Mouse (Mus musculus): Measurements from ENCODE around the gene Gramd2.

The Gramd2 gene

GRCm38 (mm10) chr9:59679678-59680533, at the start of gene Gramd2:
Gramd2 (plus strand) TSS chr9:59680144.
- DNase-seq (ENCODE audit: low read depth, low spot score): no peak

DNA sequence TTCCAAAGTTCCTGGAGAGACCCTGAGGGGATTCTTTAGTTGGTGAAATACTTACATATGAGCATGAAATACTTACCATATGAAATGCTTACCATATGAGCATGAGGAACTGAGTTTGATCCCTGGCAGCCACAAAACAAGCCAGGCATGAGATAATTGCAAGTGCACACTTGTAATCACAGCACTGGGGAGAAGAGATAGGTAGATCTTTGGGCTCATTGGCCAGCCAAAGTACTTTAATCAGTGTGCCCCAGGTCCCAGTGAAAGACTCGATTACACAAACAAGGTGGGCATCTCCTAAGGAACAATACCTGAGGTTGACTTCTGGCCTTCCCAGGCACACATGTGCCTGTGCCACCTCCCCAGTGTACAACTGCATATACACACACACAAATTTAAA, 41.6 kb upstream of the Gramd2 start:
- no peak for DNase-seq (ENCODE audit: low read depth, low spot score)

DNA sequence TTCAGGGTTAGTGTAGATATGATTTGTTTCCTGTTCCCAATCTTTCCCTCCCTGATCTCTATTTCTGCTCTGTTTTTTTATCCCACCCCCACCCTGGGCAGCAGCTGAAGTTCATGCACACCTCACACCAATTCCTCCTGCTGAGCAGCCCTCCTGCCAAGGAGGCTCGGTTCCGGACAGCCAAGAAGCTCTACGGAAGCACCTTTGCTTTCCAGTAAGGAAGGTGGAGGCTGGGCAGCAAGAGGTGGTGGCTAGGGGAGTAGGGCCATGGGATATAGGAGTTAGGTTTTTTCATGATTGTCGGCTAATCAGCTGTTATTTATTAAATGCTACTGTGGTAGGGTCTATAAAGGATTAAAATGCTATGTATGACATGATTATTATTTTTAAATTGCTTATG, 40.0 kb upstream of the Gramd2 start:
- no peak for DNase-seq (ENCODE audit: low read depth, low spot score)

DNA sequence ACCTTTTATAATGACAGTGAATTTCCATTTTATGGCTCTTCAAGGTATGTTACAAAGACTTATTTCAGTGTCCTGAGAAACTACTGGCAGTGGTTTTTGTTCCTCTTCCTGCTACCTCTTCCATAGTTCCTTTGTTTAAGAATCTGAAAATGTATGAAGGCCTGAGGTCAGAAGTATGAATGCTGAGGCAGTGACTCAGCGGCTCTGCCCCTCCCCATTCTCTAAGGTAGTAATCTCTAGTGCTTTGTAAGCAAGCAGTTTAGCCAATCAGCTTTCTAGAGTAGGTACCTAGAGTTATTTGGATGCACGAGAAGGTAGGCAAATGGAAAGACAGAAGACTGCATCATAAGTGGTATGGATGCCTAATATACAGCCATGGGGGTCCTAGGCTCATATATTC, 38.6 kb upstream of the Gramd2 start:
- peak; percentile 74 for DNase-seq (ENCODE audit: low read depth, low spot score)

GRCm38 (mm10) chr9:59649911-59650310, 30.0 kb upstream of the Gramd2 start:
- no peak for DNase-seq (ENCODE audit: low read depth, low spot score)

GRCm38 (mm10) chr9:59653371-59653770, 26.6 kb upstream of the Gramd2 start:
- peak; percentile 99 for DNase-seq (ENCODE audit: low read depth, low spot score)

- DNase-seq (ENCODE audit: low read depth, low spot score): no peak
Observed at GRCm38 (mm10) chr9:59654450-59654983, 25.4 kb upstream of the Gramd2 start.

DNA sequence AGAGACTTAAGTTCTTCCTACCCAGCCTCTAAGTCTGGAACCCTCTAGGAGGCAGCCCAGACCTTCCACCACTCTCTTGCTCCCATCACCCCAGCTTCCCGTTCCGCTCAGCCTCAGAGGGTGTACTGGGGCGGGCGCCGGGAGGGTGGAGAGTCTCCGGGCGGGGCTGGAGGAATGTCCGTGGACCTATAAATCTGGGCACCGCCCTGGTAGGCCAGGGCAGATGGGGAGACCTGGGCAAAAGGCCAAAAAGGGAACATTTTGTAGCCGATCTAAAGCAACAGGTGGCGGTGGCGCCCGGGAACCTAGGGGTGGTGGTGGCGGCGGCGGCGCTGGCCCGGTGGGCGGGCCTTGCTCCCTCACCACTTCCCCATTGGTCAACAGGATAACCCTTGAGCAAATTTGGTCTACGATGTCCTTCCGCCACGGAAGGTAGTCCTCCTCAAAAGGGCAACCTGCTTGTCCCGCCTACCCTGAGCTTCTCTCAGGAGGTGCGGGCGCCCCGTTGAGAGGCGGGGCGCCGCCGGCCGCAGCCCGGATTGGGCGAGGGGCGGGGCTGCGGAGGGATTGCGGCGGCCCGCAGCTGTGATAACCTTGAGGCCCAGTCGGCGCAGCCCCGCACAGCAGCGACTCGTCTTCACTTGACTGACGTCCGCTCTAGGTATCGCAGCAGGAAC, 23.8 kb upstream of the Gramd2 start, which contains the start of gene Pkm:
Pkm (plus strand) TSS at position 411 of the 677 bp plus-strand sequence.
- DNase-seq (ENCODE audit: low read depth, low spot score): peak; percentile 99

DNA sequence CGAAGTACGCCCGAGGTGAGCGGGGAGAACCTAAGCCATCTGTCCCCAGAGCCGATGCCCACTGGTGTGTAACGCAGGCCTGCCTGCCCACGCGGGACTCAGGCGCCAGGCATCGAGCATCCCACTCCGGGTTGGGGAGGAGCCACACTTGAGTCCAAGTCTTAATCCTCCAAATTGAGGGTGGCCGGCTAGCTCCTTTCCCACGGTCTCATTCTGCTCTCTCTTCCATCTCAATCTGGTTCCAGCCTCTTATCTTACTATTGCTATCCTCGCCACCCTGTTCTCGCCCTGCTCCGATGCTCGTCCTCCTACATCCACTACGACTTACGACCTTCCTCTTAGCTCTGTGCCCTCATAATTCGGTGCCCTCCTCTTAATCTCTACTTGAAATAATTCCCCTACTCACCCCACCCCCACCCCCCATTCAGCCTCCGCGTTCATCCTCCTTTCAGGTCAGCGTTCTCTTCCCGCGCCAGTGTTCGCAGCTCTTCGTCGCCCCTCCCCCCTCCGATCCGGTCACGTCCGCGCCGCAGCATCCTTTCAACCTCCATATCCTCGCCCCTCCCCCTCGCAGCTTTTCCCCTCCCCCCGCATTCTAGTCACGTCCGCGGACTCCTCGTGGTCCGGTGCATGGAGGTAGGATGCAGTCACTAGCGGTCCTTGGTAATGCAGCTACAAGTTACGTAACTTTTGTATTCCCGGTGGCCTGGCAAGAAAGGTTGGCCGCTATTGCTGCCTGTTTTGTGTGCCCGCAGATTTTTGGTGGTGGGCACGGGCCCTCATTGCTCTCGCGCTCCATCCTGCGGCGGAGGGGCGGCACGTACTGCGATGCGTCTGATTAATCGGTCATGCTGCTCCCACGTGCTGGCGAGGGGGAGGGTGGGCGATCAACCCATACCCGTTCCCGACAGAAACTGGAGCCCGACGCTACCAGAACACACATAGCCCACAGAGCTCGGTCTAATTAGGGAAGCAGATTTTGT, 23.0 kb upstream of the Gramd2 start:
- DNase-seq (ENCODE audit: low read depth, low spot score): peak; percentile 85

DNA sequence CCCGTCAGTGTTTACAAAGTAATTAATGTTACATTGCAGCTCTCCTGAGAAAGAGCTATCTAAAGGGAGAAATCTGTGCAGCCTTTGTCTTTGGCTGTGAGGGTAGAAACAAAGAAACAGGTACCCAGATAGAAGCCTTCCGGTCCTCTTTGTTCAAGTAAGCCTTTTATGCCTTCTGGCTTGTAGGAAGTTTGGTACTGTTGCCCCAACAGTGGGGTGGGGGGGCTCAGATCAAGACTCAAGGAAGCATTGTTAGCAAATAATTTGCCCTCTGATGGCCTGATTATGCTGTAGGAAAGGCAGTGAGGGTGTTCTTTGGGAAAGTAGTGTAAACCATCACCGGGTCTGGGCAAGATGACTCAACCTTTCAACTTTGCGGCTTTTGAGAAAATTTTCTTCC, 21.8 kb upstream of the Gramd2 start:
- peak; percentile 37 for DNase-seq (ENCODE audit: low read depth, low spot score)

- DNase-seq (ENCODE audit: low read depth, low spot score): peak; percentile 97
Observed at GRCm38 (mm10) chr9:59659036-59660026, 20.6 kb upstream of the Gramd2 start.

GRCm38 (mm10) chr9:59660421-59660820, 19.5 kb upstream of the Gramd2 start:
- DNase-seq (ENCODE audit: low read depth, low spot score): no peak

- no peak for DNase-seq (ENCODE audit: low read depth, low spot score)
Observed at GRCm38 (mm10) chr9:59661298-59661975, 18.5 kb upstream of the Gramd2 start.

DNA sequence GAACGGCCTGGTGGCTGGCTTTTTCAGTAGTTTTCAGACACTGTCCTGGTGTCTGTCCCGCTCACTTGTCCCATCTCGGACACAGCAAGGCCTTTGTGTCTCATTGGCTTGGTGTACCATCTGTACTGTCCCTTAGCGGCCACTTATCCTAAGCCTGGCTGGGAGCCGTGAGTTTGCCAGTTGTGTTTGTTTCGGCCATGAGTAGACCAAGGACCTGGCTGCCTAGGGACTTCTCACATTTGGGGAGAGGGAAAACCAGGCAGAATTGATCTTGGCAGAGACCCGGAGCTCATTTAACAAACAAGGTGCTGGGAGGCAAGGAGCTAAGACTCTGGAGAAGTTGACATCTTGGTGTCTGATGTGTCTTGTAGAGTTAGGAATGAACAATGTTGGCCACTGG, 16.7 kb upstream of the Gramd2 start:
- DNase-seq (ENCODE audit: low read depth, low spot score): no peak

- DNase-seq (ENCODE audit: low read depth, low spot score): no peak
Observed at GRCm38 (mm10) chr9:59663957-59664356, 16.0 kb upstream of the Gramd2 start.

- DNase-seq (ENCODE audit: low read depth, low spot score): no peak
Observed at GRCm38 (mm10) chr9:59664664-59665256, 15.2 kb upstream of the Gramd2 start.

- DNase-seq (ENCODE audit: low read depth, low spot score): no peak
Observed at GRCm38 (mm10) chr9:59666016-59666415, 13.9 kb upstream of the Gramd2 start.

DNA sequence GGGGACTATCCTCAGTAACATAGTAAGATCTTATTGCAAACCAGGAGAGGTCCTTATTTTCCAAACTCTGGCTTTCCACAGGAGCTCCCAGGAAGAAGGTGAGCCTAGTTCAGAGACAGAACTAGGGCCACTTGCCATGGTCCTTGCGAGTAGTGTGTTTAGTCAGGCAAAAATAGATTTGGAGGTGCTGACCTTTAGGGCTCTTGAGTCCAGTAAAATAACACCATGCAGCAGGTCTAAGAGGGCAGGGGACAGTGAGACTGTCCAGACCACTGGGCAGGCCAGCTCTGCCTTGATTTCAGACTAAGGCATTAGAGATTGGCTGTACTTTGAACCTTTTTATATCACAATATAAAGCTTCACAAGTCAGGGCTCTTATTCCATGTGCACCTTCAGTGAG, 13.1 kb upstream of the Gramd2 start:
- no peak for DNase-seq (ENCODE audit: low read depth, low spot score)

DNA sequence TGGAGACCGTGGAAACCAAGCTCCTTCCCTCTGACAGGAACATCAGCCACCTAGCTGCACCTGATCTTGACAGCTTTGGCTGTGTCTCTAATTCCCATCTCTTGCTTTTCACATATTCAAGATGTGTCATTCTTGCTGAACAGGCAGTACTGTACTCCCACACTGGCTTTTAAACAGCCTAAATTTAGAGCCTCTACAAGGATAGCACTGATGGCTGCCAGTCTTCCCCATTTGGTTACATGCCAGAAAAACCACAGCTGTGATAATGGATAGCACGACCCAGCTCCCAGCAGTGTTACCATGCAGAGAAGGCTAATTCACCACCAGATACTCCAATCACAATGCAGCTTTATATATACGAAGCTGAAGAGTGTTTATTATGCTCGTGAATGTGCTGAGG, 12.7 kb upstream of the Gramd2 start:
- DNase-seq (ENCODE audit: low read depth, low spot score): no peak

All from 3T3-L1 (cell line).